Mouse (Mus musculus): ENCODE measurements around the gene Icam5. TPM values are rescaled to one million over a fixed set of nuclear protein-coding genes. Genes with fewer than 3 reads are reported as not detected.
"Not testable (repeated sequence)": the region's sequence is repeated elsewhere in the genome, so short reads cannot be mapped to it uniquely, and the experiment has no call there.

The Icam5 gene
- polyA plus RNA-seq, 1 experiment, result not detected

GRCm38 (mm10) chr9:21039779-21040178, 7.9 kb downstream of the Icam5 start:
- WGBS, result 58% methylated on average over 3 of the region's 3 CpGs
- peak overlapping the region; percentile 84; the same call in 1 of the 2 replicates for H3K27ac ChIP-seq (ENCODE audit: insufficient read depth, low read depth, low read length)
- H3K4me1 ChIP-seq (ENCODE audit: control insufficient read depth, insufficient read depth, low read length), result peaks cover 55% of the 10 kb centered on the region
- no peak overlapping the region for H3K4me3 ChIP-seq (ENCODE audit: insufficient read depth, low read depth, low read length)
- TF ChIP-seq CTCF (IDR thresholded peaks at IDR 0.05; ENCODE audit: insufficient read depth, low read depth, low read length) (no peak), POLR2A (IDR thresholded peaks at IDR 0.05; ENCODE audit: insufficient read depth, low read depth, low read length) (no peak)

DNA sequence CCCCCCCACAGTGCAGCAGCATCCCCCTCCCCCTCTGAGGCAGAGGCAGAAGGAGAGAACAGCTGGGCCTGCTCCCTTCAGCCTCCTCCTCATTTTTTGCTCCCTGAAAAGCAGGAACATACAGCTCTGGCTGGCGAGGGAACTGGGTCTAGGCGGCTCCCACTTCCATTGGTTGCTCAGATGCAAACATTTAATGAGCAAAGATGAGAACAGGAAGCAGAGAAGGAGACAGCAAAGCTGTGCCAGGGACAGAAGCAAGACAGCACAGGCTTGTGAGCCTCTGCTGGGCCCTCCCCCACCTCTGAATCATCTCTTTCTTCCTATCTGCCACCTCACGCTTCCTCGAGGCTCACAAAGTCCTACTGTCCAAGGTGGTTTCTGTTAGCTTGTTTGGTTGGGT, 9.4 kb downstream of the Icam5 start:
- H3K4me3 ChIP-seq (ENCODE audit: insufficient read depth, low read depth, low read length), result no peak overlapping the region
- H3K4me1 ChIP-seq (ENCODE audit: control insufficient read depth, insufficient read depth, low read length), result peaks cover 42% of the 10 kb centered on the region
- no peak for TF ChIP-seq CTCF (IDR thresholded peaks at IDR 0.05; ENCODE audit: insufficient read depth, low read depth, low read length)
- no peak for TF ChIP-seq POLR2A (IDR thresholded peaks at IDR 0.05; ENCODE audit: insufficient read depth, low read depth, low read length)
- H3K27ac ChIP-seq (ENCODE audit: insufficient read depth, low read depth, low read length), result peak overlapping the region; percentile 76
- WGBS, result 21% methylated on average over 4 of the region's 4 CpGs

GRCm38 (mm10) chr9:21043563-21043962, 11.7 kb downstream of the Icam5 start:
- 88% methylated on average over 4 of the region's 4 CpGs for WGBS
- Histone ChIP-seq H3K27ac (ENCODE audit: insufficient read depth, low read depth, low read length) (no peak overlapping the region), H3K4me1 (ENCODE audit: control insufficient read depth, insufficient read depth, low read length) (peaks cover 22% of the 10 kb centered on the region), H3K4me3 (ENCODE audit: insufficient read depth, low read depth, low read length) (no peak overlapping the region)
- TF ChIP-seq POLR2A (IDR thresholded peaks at IDR 0.05; ENCODE audit: insufficient read depth, low read depth, low read length) (no peak), CTCF (IDR thresholded peaks at IDR 0.05; ENCODE audit: insufficient read depth, low read depth, low read length) (no peak)

- H3K4me3 ChIP-seq (ENCODE audit: insufficient read depth, low read depth, low read length), result not testable (repeated sequence)
Measured at GRCm38 (mm10) chr9:21044785-21045184, 12.9 kb downstream of the Icam5 start.

DNA sequence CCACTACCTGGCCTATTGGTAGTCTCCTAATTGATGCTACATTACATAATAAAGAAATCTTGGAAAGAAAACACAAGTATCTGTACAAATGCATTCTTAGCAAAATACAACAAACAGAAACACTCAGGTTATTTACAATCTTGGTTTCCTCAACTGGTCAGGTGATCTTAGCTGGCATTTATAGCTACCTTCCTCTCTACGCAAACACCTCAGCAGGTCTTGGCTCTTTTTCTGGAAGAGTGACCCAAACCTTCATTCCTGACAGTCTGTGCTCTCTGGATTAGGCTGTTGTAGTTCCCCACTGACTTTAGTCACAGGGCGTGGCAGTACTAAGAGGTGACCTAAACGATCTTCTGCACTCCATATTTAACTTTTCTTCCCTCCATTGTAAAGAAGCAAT, 13.4 kb downstream of the Icam5 start:
- no peak overlapping the region for H3K4me3 ChIP-seq (ENCODE audit: insufficient read depth, low read depth, low read length)
- WGBS, result 55% methylated on average over 3 of the region's 3 CpGs
- no peak overlapping the region for H3K27ac ChIP-seq (ENCODE audit: insufficient read depth, low read depth, low read length)
- TF ChIP-seq CTCF (IDR thresholded peaks at IDR 0.05; ENCODE audit: insufficient read depth, low read depth, low read length), result no peak
- TF ChIP-seq POLR2A (IDR thresholded peaks at IDR 0.05; ENCODE audit: insufficient read depth, low read depth, low read length), result no peak
- H3K4me1 ChIP-seq (ENCODE audit: control insufficient read depth, insufficient read depth, low read length), result peaks cover 18% of the 10 kb centered on the region

More at GRCm38 (mm10) chr9:21044785-21045184, 12.9 kb downstream of the Icam5 start:
- H3K27ac ChIP-seq (ENCODE audit: insufficient read depth, low read depth, low read length), result not testable (repeated sequence)
- peaks cover 19% of the 10 kb centered on the region for H3K4me1 ChIP-seq (ENCODE audit: control insufficient read depth, insufficient read depth, low read length)
- 71% methylated on average over 1 of the region's 1 CpGs for WGBS

- Histone ChIP-seq H3K4me1 (ENCODE audit: control insufficient read depth, insufficient read depth, low read length) (no peaks in the 10 kb centered on the region), H3K4me3 (ENCODE audit: insufficient read depth, low read depth, low read length) (no peak overlapping the region), H3K27ac (ENCODE audit: insufficient read depth, low read depth, low read length) (no peak overlapping the region)
- 69% methylated on average over 10 of the region's 10 CpGs for WGBS
- TF ChIP-seq POLR2A (IDR thresholded peaks at IDR 0.05; ENCODE audit: insufficient read depth, low read depth, low read length) (no peak), CTCF (IDR thresholded peaks at IDR 0.05; ENCODE audit: insufficient read depth, low read depth, low read length) (no peak)
Measured at GRCm38 (mm10) chr9:21051578-21051977, 19.7 kb downstream of the Icam5 start.

DNA sequence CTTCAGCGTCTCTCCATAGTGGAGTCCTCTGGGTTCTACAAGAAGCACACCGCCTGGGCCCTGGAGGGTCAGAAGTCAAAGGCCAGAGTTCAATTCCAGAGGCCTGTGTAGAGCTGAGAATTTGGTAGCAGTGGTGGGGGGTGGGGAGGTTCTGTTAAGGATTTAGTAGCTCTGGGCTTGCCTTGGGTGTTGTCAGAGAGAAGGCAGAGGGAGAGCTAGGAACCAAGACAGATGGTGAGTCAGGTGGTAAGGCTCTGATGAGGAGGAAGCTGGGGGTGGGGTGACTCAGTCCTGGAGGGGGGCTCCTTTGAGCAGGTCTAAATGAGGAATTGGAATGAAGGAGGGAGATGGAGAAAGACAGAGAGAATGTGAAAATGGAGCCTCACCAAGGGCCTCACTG, 31.1 kb downstream of the Icam5 start:
- Histone ChIP-seq H3K4me1 (ENCODE audit: control insufficient read depth, insufficient read depth, low read length) (peaks cover 11% of the 10 kb centered on the region), H3K4me3 (ENCODE audit: insufficient read depth, low read depth, low read length) (no peak overlapping the region), H3K27ac (ENCODE audit: insufficient read depth, low read depth, low read length) (peak overlapping the region; percentile 55)
- TF ChIP-seq POLR2A (IDR thresholded peaks at IDR 0.05; ENCODE audit: insufficient read depth, low read depth, low read length) (no peak), CTCF (IDR thresholded peaks at IDR 0.05; ENCODE audit: insufficient read depth, low read depth, low read length) (no peak)
- WGBS, result 94% methylated on average over 2 of the region's 2 CpGs

DNA sequence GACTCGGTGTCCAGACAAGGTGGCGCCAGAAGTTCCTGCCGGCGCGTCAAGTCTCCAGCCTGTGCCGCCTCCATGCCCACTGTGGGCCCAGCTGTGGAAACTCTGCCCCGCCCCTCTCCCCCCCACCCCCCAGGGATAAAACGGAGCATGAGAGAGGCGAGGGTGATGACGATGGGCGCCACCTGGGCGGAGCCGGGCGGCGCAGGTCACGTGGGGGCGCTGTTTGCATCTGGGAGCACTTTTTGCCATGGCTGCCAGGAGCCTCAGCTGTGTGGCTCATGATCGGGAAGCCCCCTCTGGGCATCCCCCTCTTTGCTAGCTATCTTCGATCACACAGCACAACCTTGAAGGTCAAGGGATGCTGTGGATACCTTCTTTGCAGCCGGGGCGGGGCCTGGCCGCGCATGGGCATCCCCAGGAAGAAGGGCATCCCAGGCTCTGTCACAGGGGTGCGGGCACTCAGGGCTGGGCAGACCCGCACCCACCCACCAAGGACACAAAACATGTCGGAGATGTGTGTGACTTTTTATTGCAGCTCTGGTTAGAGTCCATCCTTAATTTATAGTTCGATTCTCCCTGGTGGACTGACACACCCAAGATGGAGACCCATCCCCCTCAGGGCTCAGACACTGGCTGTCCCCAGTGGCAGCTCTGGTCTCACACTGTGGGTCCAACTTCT, 35.3 kb downstream of the Icam5 start, which contains the start of gene Zglp1:
Zglp1 (minus strand) TSS at position 88 of the 679 bp plus-strand sequence.
- WGBS, result 89% methylated on average over 27 of the region's 27 CpGs
- Histone ChIP-seq H3K27ac (ENCODE audit: insufficient read depth, low read depth, low read length) (no peak within 1 kb of the TSS), H3K4me1 (ENCODE audit: control insufficient read depth, insufficient read depth, low read length) (peaks cover 14% of the 10 kb centered on the region), H3K4me3 (ENCODE audit: insufficient read depth, low read depth, low read length) (no peak within 1 kb of the TSS)
- TF ChIP-seq CTCF (IDR thresholded peaks at IDR 0.05; ENCODE audit: insufficient read depth, low read depth, low read length) (no peak), POLR2A (IDR thresholded peaks at IDR 0.05; ENCODE audit: insufficient read depth, low read depth, low read length) (no peak)

DNA sequence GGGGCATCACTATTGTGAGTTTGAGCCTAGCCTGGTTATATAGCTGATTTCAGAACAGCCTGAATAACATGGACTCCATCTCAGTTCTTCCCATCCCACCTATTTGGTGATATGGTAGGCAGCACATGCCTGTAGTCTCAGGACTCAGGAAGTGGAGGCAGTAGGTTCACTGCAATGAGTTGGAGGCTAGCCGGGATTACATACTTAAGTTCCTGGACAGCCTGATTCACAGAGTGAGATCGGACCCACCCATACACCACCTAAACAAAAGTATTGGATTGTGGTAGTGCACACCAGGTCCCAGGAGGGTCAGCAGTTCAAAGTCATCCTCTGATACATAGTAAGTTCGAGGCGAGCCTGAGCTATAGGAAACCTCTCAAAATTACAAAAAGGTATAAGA, 40.8 kb downstream of the Icam5 start:
- Histone ChIP-seq H3K4me3 (ENCODE audit: insufficient read depth, low read depth, low read length) (peak overlapping the region; percentile 80), H3K27ac (ENCODE audit: insufficient read depth, low read depth, low read length) (no peak overlapping the region), H3K4me1 (ENCODE audit: control insufficient read depth, insufficient read depth, low read length) (peaks cover 5% of the 10 kb centered on the region)
- WGBS, result 13% methylated on average over 4 of the region's 4 CpGs
- TF ChIP-seq CTCF (IDR thresholded peaks at IDR 0.05; ENCODE audit: insufficient read depth, low read depth, low read length) (no peak), POLR2A (IDR thresholded peaks at IDR 0.05; ENCODE audit: insufficient read depth, low read depth, low read length) (no peak)

Data from olfactory bulb, adult 2 months (tissue).